Mouse (Mus musculus) testis, adult 2 months (tissue): ENCODE data around the gene Meig1. TPM values are rescaled to one million over a fixed set of nuclear protein-coding genes. Genes with fewer than 3 reads are reported as not detected.

Experiments
- H3K27ac ChIP-seq: fragments of 200-500 bp; 2 replicates; pipeline ENCODE4 v1.5.1; 2012; ENCODE audit warnings: low read depth, low read length; ENCODE audit not compliant: control insufficient read depth, insufficient read depth
- H3K27me3 ChIP-seq: fragments of 200-500 bp; 2 replicates; pipeline ENCODE4 v1.6.1; 2012; ENCODE audit warnings: mild to moderate bottlenecking, low read length, moderate library complexity; ENCODE audit not compliant: control insufficient read depth, insufficient read depth
- H3K36me3 ChIP-seq: fragments of 200-500 bp; 2 replicates; pipeline ENCODE4 v1.6.1; 2012; ENCODE audit warnings: mild to moderate bottlenecking, low read length; ENCODE audit not compliant: control insufficient read depth, insufficient read depth
- H3K4me1 ChIP-seq: fragments of 200-500 bp; 2 replicates; pipeline ENCODE4 v1.6.1; 2012; ENCODE audit warnings: low read length; ENCODE audit not compliant: control insufficient read depth, insufficient read depth
- H3K4me3 ChIP-seq: fragments of 200-500 bp; 2 replicates; pipeline ENCODE4 v1.5.1; 2012; ENCODE audit warnings: low read depth, mild to moderate bottlenecking, low read length, moderate library complexity, mixed read lengths; ENCODE audit not compliant: control insufficient read depth
- CTCF ChIP-seq: fragments of 200-500 bp; IDR thresholded peaks from 2 replicates; pipeline ENCODE4 v1.5.1; 2012; ENCODE audit warnings: low read depth, mild to moderate bottlenecking, inconsistent platforms, low read length, moderate library complexity; ENCODE audit not compliant: control insufficient read depth, insufficient read depth, insufficient replicate concordance
- POLR2A ChIP-seq: fragments of 200-500 bp; IDR thresholded peaks from 2 replicates; pipeline ENCODE4 v1.6.1; 2012; ENCODE audit warnings: low read depth, mild to moderate bottlenecking, inconsistent platforms, low read length, moderate library complexity; ENCODE audit not compliant: control insufficient read depth
- polyA plus RNA-seq: library from polyadenylated mRNA; depleted of rRNA; stranded (reverse); fragments of >200 nt; gene quantifications from 2 replicates; pipeline ENCODE4 v1.2.3, GENCODE M21; 2012; rRNA removed

Meig1 gene
- 1,007 and 1,294 TPM in 2 replicates for polyA plus RNA-seq

DNA sequence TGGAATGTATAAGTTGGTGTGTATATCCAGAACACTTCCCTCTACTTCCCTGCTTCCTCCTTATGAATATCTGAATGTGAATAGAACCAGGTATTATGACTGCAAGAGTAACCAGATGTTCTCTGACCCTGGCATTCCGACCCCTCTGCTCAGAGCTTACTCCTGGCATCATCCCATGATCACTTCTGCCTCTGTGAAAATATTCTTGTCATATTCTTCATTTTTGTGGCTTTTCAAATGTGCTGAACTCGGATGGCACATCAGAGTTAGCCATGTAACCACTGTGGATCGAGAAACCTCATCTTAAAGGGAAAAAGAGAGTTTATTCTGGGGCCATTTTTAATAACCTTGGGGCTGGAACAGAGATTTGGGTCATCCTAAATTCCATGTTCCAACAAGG lies at the start of gene Meig1:
Gene Meig1 (minus strand): TSS at position 101 of the 400 bp plus-strand sequence.
- 0 out of 2 replicates have a peak, but pooled peaks cover 4% of the 10 kb centered on the region for H3K36me3 ChIP-seq
- H3K4me1 ChIP-seq, result peaks cover 5% of the 10 kb centered on the region
- no peaks in the 10 kb centered on the region for H3K27me3 ChIP-seq
- peak within 1 kb of the TSS; percentile 54; the same call in 1 of the 2 replicates for H3K4me3 ChIP-seq
- TF ChIP-seq POLR2A (no peak), CTCF (no peak)
- H3K27ac ChIP-seq, result peak within 1 kb of the TSS; percentile 52

DNA sequence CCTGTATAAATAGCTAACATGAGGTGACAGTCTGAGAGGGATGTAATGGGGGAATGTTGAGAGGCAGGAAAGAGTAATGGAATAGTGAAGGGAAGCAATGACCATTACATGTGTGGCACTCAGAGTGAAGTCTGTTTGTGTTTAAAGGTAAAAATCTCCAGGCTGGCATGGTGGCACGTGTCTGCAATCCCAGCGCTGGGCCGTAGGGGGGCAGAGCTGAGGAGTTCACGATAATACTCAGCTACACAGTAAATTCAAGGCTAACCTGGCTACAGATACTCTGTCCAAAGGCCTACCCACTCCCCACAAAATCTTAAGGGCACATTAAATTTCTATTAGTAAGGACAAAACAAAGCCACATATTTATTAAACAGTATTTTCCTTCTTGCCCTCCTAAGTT lies 34.1 kb upstream of the Meig1 start:
- TF ChIP-seq POLR2A (no peak), CTCF (no peak)
- H3K36me3 ChIP-seq, result peaks cover 2% of the 10 kb centered on the region; the same call in 1 of the 2 replicates
- H3K27me3 ChIP-seq, result no peaks in the 10 kb centered on the region
- no peak overlapping the region for H3K27ac ChIP-seq
- H3K4me1 ChIP-seq, result no peaks in the 10 kb centered on the region
- H3K4me3 ChIP-seq, result no peak overlapping the region

DNA sequence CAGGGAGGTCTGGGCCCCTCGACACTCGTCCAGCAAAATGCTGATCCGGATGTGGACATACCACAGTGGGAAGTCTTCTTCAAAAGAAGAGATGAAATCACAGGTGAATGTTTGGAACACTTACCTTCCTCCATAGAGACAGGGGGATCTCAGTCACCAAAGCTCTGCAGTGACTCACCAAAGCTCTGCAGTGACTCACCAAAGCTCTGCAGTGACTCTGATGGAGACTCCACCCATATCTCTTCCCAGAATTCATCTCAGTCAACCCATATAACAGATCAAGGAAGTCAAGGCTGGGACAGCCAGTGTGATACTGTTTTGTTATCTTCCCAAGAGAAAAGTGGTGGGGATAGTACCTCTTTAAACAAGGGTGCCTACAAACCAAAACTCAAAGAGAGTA lies 30.6 kb upstream of the Meig1 start:
- no peak overlapping the region for H3K27ac ChIP-seq
- no peaks in the 10 kb centered on the region for H3K4me1 ChIP-seq
- H3K4me3 ChIP-seq, result no peak overlapping the region
- peaks cover 2% of the 10 kb centered on the region; the same call in 1 of the 2 replicates for H3K36me3 ChIP-seq
- H3K27me3 ChIP-seq, result no peaks in the 10 kb centered on the region
- TF ChIP-seq CTCF, result no peak
- no peak for TF ChIP-seq POLR2A

DNA sequence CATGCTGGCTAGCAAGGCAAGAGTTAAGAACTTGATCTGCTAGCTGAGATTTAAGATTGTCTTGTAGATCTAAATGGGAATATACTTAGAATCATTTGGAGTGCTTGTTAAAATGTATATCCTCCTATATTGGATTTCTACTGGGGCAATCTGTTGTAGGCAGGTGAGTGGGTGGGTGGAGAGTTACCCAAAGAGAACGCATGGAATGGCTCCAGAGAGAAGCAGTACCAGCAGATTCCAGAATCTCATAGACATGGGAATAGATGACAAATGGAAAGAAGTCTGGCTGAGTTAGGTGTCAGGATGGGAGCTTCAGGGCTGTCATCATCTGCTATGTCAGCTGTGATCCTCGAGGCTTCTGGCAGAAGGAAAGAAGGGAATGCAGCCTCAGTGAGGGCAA lies 27.0 kb upstream of the Meig1 start:
- no peaks in the 10 kb centered on the region for H3K27me3 ChIP-seq
- H3K36me3 ChIP-seq, result peaks cover 2% of the 10 kb centered on the region; the same call in 1 of the 2 replicates
- TF ChIP-seq POLR2A (no peak), CTCF (no peak)
- no peak overlapping the region for H3K4me3 ChIP-seq
- H3K27ac ChIP-seq, result no peak overlapping the region
- no peaks in the 10 kb centered on the region for H3K4me1 ChIP-seq

DNA sequence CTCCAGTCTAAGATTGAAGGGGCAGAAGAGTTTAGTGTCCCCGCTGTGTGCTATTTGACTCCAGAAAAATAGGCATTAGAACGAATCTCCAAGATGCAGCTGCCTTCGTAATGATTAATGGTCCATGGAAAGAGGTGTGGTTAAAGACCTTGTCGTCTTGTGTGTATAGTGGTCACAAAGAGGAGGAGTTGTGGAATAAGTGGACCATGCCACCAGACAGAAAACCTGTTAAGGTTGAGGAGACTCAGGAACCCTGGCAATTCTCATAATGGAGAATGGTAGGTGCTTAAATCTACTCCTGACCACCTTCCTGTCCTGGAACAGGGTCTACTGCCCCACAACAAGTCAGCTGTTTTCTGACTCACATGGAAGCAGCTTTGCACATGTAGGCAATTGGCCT lies 23.5 kb upstream of the Meig1 start:
- Histone ChIP-seq H3K27ac (no peak overlapping the region), H3K36me3 (no peaks in the 10 kb centered on the region; the same call in 1 of the 2 replicates), H3K4me1 (no peaks in the 10 kb centered on the region), H3K27me3 (no peaks in the 10 kb centered on the region), H3K4me3 (no peak overlapping the region)
- TF ChIP-seq CTCF, result no peak
- no peak for TF ChIP-seq POLR2A

DNA sequence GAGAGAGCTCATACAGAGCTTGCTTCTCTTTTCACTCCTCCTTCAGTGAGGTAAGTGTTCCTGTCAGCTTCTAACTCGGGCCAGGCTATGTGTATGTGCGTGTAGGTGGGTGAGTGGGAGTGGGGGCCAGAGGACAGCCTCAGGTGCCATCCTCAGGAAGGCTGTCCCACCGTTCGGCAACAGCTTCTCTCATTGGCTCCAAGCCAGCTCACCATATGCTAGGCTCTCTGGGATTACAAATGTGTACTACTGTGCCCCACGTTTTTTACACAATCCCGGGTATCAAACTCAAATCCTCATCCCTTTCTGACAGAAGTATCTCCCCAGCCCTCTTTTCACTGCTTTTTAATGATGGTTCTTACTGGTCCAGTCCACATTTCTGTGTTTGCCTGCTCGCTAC lies 21.8 kb upstream of the Meig1 start:
- TF ChIP-seq CTCF, result no peak
- no peak for TF ChIP-seq POLR2A
- no peak overlapping the region for H3K4me3 ChIP-seq
- no peaks in the 10 kb centered on the region for H3K4me1 ChIP-seq
- no peaks in the 10 kb centered on the region for H3K27me3 ChIP-seq
- no peaks in the 10 kb centered on the region; the same call in 1 of the 2 replicates for H3K36me3 ChIP-seq
- H3K27ac ChIP-seq, result no peak overlapping the region

DNA sequence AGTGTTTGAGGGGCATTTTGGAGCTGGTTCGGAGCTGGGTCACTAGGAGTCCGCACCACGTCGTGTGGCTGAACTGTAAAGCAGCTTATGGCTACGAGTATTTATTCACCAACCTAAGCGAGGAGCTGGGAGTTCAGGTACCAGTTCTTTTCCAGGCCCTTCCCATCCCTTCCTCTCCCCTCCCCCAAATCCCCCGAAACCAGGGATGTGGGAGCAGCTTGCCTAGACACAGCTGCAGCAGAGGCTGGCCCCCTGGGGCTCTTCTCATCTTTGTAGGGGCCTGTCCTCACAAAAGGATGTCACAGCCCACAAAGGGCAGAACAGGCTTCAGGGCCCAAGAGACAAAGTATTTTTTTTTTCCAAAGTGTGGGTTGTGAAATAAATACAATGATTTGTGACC lies 15.5 kb upstream of the Meig1 start:
- H3K4me3 ChIP-seq, result no peak overlapping the region
- TF ChIP-seq CTCF (no peak), POLR2A (no peak)
- H3K27me3 ChIP-seq, result no peaks in the 10 kb centered on the region
- H3K36me3 ChIP-seq, result peaks cover 1% of the 10 kb centered on the region; the same call in 1 of the 2 replicates
- H3K27ac ChIP-seq, result no peak overlapping the region
- H3K4me1 ChIP-seq, result no peaks in the 10 kb centered on the region
